In genomic region chr14:103345486-103345857, GRCm38 (mm10) we compare ENCODE assay signal across 8 mouse cellular contexts. TPM values are rescaled to one million over a fixed set of nuclear protein-coding genes. Genes with fewer than 3 reads are reported as not detected.
DNase-seq lines count a peak whose midpoint lies in the region; ATAC-seq and TF ChIP-seq lines count a peak whose summit lies in the region.

No protein-coding gene starts in this region.

- no peak for TF ChIP-seq CTCF in olfactory bulb, adult 2 months (IDR thresholded peaks at IDR 0.05; ENCODE audit: insufficient read depth, low read depth, low read length)

- peaks cover 9% of the 10 kb centered on the region for H3K27me3 ChIP-seq in forebrain, embryonic 10.5 days (ENCODE audit: poor library complexity, severe bottlenecking)

- H3K9me3 ChIP-seq in forebrain, embryonic 10.5 days: no peaks in the 10 kb centered on the region

- H3K27ac ChIP-seq in forebrain, embryonic 10.5 days: peak overlapping the region; percentile 94
- H3K27ac ChIP-seq in olfactory bulb, adult 2 months (ENCODE audit: insufficient read depth, low read depth, low read length): no peak overlapping the region

- intact Hi-C loops in left cerebral cortex, postnatal 4 days (cut with DNase I): loop anchor here (5.0 kb wide), 1 partner anchor 127 kb away; no protein-coding TSS in a partner anchor

- WGBS in forebrain, embryonic 10.5 days: 9% methylated on average over 6 of the region's 6 CpGs
- 7% methylated on average over 6 of the region's 6 CpGs for WGBS in olfactory bulb, adult 2 months

- peaks cover 39% of the 10 kb centered on the region for H3K4me1 ChIP-seq in forebrain, embryonic 10.5 days
- peaks cover 2% of the 10 kb centered on the region; the same call in 1 of the 2 replicates for H3K4me1 ChIP-seq in olfactory bulb, adult 2 months (ENCODE audit: control insufficient read depth, insufficient read depth, low read length)

- H3K4me3 ChIP-seq in forebrain, embryonic 10.5 days: peak overlapping the region; percentile 69
- H3K4me3 ChIP-seq in olfactory bulb, adult 2 months (ENCODE audit: insufficient read depth, low read depth, low read length): peak overlapping the region; percentile 55

- DNase-seq in cerebellum, adult 9-11 months: peak; percentile 17
- DNase-seq in 416B (ENCODE audit: low read depth): peak; percentile 37
- DNase-seq in forebrain, embryonic 10.5 days (ENCODE audit: extremely low spot score, low spot score): no peak
- peak; percentile 7 for DNase-seq in kidney, postnatal 14 days
- DNase-seq in thymus, postnatal 10 days (ENCODE audit: low spot score in 2 of 2): no peak
- DNase-seq in left cerebral cortex, postnatal 4 days: no peak

- ATAC-seq in cerebellum, adult (ENCODE audit: insufficient number of reproducible peaks, low FRiP score, low TSS enrichment): no peak

- no peak for TF ChIP-seq POLR2A in olfactory bulb, adult 2 months (IDR thresholded peaks at IDR 0.05; ENCODE audit: insufficient read depth, low read depth, low read length)

- H3K36me3 ChIP-seq in forebrain, embryonic 10.5 days (replicated peaks): no peaks in the 10 kb centered on the region

RNA-seq across cellular contexts. Expression of gene Mycbp2, which starts 1.1 kb away (rescaled TPM):
- polyA plus RNA-seq in forebrain, embryonic 10.5 days (2016; fragmentation: Nextera tagmentation; extraction: Ambion mirVana): 15.2 and 17.2 TPM in 2 replicates
- 105 and 197 TPM in 2 replicates for polyA plus RNA-seq in olfactory bulb, adult 2 months (2012; ENCODE audit: insufficient read depth, insufficient read length, low replicate concordance, missing spikeins)
- 100 to 1,000 TPM; 174 to 179 TPM for total RNA-seq in left cerebral cortex, postnatal 4 days (2021)

Comparison
In these comparisons a context has a peak if more than half of its experiments do, and no peak if none do; other contexts are left out.
1. DNase-seq: peak in cerebellum, adult 9-11 months (single experiment), 416B (single experiment) and kidney, postnatal 14 days (single experiment); none in forebrain, embryonic 10.5 days (single experiment), thymus, postnatal 10 days (0 of 2) and left cerebral cortex, postnatal 4 days (single experiment).